In genomic region chr7:144798471-144798870, GRCm38 (mm10) we compare ENCODE assay signal across 10 mouse cellular contexts. TPM values are rescaled to one million over a fixed set of nuclear protein-coding genes. Genes with fewer than 3 reads are reported as not detected.
DNase-seq lines count a peak whose midpoint lies in the region; ATAC-seq and TF ChIP-seq lines count a peak whose summit lies in the region.
"Had no signal": no experiment of that assay in that cellular context is flagged by ENCODE, and none has a peak within 500 bp of the region (broad histone marks: within the 10 kb centered on the region; RNA-seq: fewer than 3 reads in every experiment).

No protein-coding gene starts in this region.

- no peaks in the 10 kb centered on the region for H3K9me3 ChIP-seq in liver, embryonic 11.5 days (ENCODE audit: control insufficient read depth, low read length)
- H3K9me3 ChIP-seq in limb, embryonic 10.5 days (replicated peaks), result no peaks in the 10 kb centered on the region
- H3K9me3 ChIP-seq: embryonic facial prominence, embryonic 13.5 days; liver, embryonic 15.5 days had no signal

- WGBS in liver, embryonic 11.5 days, result 42% methylated on average over 1 of the region's 1 CpGs
- 63% methylated on average over 1 of the region's 1 CpGs for WGBS in limb, embryonic 10.5 days

- no peak overlapping the region for H3K9ac ChIP-seq in liver, embryonic 11.5 days (ENCODE audit: low read depth, low read length)
- H3K9ac ChIP-seq: embryonic facial prominence, embryonic 13.5 days; liver, embryonic 15.5 days had no signal

- no peaks in the 10 kb centered on the region for H3K4me1 ChIP-seq in liver, embryonic 11.5 days (replicated peaks; ENCODE audit: control insufficient read depth, insufficient read depth, low read length)
- H3K4me1 ChIP-seq in limb, embryonic 10.5 days, result peaks cover 7% of the 10 kb centered on the region; the same call in 1 of the 2 replicates

- no peak overlapping the region for H3K27ac ChIP-seq in liver, embryonic 11.5 days (ENCODE audit: low read depth, low read length)
- H3K27ac ChIP-seq in limb, embryonic 10.5 days, result no peak overlapping the region
- H3K27ac ChIP-seq: embryonic facial prominence, embryonic 13.5 days; liver, embryonic 15.5 days had no signal

- no peak overlapping the region for H3K4me3 ChIP-seq in liver, embryonic 11.5 days (ENCODE audit: low read depth, low read length)
- no peak overlapping the region for H3K4me3 ChIP-seq in limb, embryonic 10.5 days
- H3K4me3 ChIP-seq: embryonic facial prominence, embryonic 13.5 days; liver, embryonic 15.5 days had no signal

- H3K27me3 ChIP-seq in liver, embryonic 11.5 days (replicated peaks; ENCODE audit: control insufficient read depth, insufficient read depth, low read length), result peaks cover 7% of the 10 kb centered on the region; the same call in 1 of the 2 replicates
- peaks cover 36% of the 10 kb centered on the region for H3K27me3 ChIP-seq in limb, embryonic 10.5 days (ENCODE audit: low read depth, poor library complexity, severe bottlenecking)

- no peaks in the 10 kb centered on the region for H3K36me3 ChIP-seq in liver, embryonic 11.5 days (ENCODE audit: control insufficient read depth, insufficient read depth, low read length)
- H3K36me3 ChIP-seq in limb, embryonic 10.5 days, result no peaks in the 10 kb centered on the region
- H3K36me3 ChIP-seq: embryonic facial prominence, embryonic 13.5 days; liver, embryonic 15.5 days had no signal

- no peak overlapping the region for H3K4me2 ChIP-seq in liver, embryonic 11.5 days
- H3K4me2 ChIP-seq: embryonic facial prominence, embryonic 13.5 days; liver, embryonic 15.5 days had no signal

- no peak for ATAC-seq in liver, embryonic 11.5 days (replicated peaks; ENCODE audit: low FRiP score)
- peak; percentile 53 for ATAC-seq in granulocyte monocyte progenitor cell, adult 5-6 weeks (replicated peaks; ENCODE audit: poor library complexity, severe bottlenecking)

- no peak for TF ChIP-seq POLR2A in brain, embryonic 14.5 days (IDR thresholded peaks at IDR 0.05; ENCODE audit: borderline replicate concordance, extremely low read depth, insufficient read depth, insufficient read length, poor library complexity, severe bottlenecking)

- TF ChIP-seq CTCF in brain, embryonic 14.5 days (IDR thresholded peaks at IDR 0.05; ENCODE audit: borderline replicate concordance, extremely low read depth, insufficient read depth, insufficient read length), result peak; percentile 74

- peak; percentile 35 for DNase-seq in liver
- no peak for DNase-seq in liver, embryonic 11.5 days (ENCODE audit: low spot score)
- DNase-seq in brain, embryonic 14.5 days (ENCODE audit: low read depth), result peak; percentile 79
- DNase-seq in limb, embryonic 10.5 days (ENCODE audit: low spot score), result peak; percentile 42
- peak; percentile 25 for DNase-seq in right cerebral cortex, adult 2 months (ENCODE audit: low spot score in 2 of 2)
- no peak for DNase-seq in c-Kit-positive CD71-positive TER-119-positive erythroid progenitor cells, embryonic 14.5 days (ENCODE audit: low spot score)
- no peak for DNase-seq in gastrocnemius, postnatal 4 days (ENCODE audit: low spot score in 2 of 2)

RNA-seq across cellular contexts. Expression of gene Fgf3, which starts 39.4 kb away (rescaled TPM):
- 0.21 and 0.35 TPM in 2 replicates for polyA plus RNA-seq in liver, embryonic 11.5 days (2014; fragmentation: Nextera tagmentation; extraction: Ambion mirVana)
- polyA plus RNA-seq in brain, embryonic 14.5 days (2012; rRNA removed), result 8.6 and 15.4 TPM in 2 replicates
- 1.5 and 9.8 TPM in 2 replicates for total RNA-seq in granulocyte monocyte progenitor cell, adult 5-6 weeks (2014; fragmentation: Nextera tagmentation)
- total RNA-seq in granulocyte monocyte progenitor cell, adult 5-6 weeks (2017), result 0.82 and 2.2 TPM in 2 replicates
- 0.41 and 0.46 TPM in 2 replicates for polyA plus RNA-seq in limb, embryonic 10.5 days (2016; fragmentation: Nextera tagmentation; extraction: Ambion mirVana)
- total RNA-seq in gastrocnemius, postnatal 4 days (2021), result not detected

RNA-seq across cellular contexts. Expression of gene Ano1, which starts 46.7 kb away (rescaled TPM):
- 10.2 and 13.2 TPM in 2 replicates for polyA plus RNA-seq in liver, embryonic 11.5 days (2014; fragmentation: Nextera tagmentation; extraction: Ambion mirVana)
- 12.9 and 13.4 TPM in 2 replicates for polyA plus RNA-seq in brain, embryonic 14.5 days (2012; rRNA removed)
- total RNA-seq in granulocyte monocyte progenitor cell, adult 5-6 weeks (2014; fragmentation: Nextera tagmentation), result not detected in 2 replicates
- total RNA-seq in granulocyte monocyte progenitor cell, adult 5-6 weeks (2017), result not detected in 2 replicates
- 3.1 and 6.0 TPM in 2 replicates for polyA plus RNA-seq in limb, embryonic 10.5 days (2016; fragmentation: Nextera tagmentation; extraction: Ambion mirVana)
- 10 to 100 TPM; 10.2 to 10.6 TPM for total RNA-seq in gastrocnemius, postnatal 4 days (2021)

RNA-seq across cellular contexts. Expression of gene Fgf4, which starts 48.7 kb away (rescaled TPM):
- polyA plus RNA-seq in liver, embryonic 11.5 days (2014; fragmentation: Nextera tagmentation; extraction: Ambion mirVana), result not detected in 2 replicates
- not detected in 2 replicates for polyA plus RNA-seq in brain, embryonic 14.5 days (2012; rRNA removed)
- not detected in 2 replicates for total RNA-seq in granulocyte monocyte progenitor cell, adult 5-6 weeks (2014; fragmentation: Nextera tagmentation)
- not detected in 2 replicates for total RNA-seq in granulocyte monocyte progenitor cell, adult 5-6 weeks (2017)
- 1.5 and 3.2 TPM in 2 replicates for polyA plus RNA-seq in limb, embryonic 10.5 days (2016; fragmentation: Nextera tagmentation; extraction: Ambion mirVana)
- total RNA-seq in gastrocnemius, postnatal 4 days (2021), result under 1 TPM; 0.07 to 0.13 TPM
- polyA plus RNA-seq: liver, embryonic 15.5 days had no signal

Comparison
In these comparisons a context has a peak if more than half of its experiments do, and no peak if none do; other contexts are left out.
1. DNase-seq: peak in liver (single experiment), brain, embryonic 14.5 days (single experiment), limb, embryonic 10.5 days (single experiment) and right cerebral cortex, adult 2 months (2 of 2); none in liver, embryonic 11.5 days (single experiment), c-Kit-positive CD71-positive TER-119-positive erythroid progenitor cells, embryonic 14.5 days (single experiment) and gastrocnemius, postnatal 4 days (0 of 2).